Mouse (Mus musculus) C2C12 (cell line): ENCODE results near the gene Pik3cd.

Source experiments
- CTCF ChIP-seq: IDR thresholded peaks from one replicate; pipeline ENCODE4 v1.5.1; 2011; ENCODE audit not compliant: control insufficient read depth, insufficient read depth, insufficient read length
- FOSL1 ChIP-seq: IDR thresholded peaks from one replicate; pipeline ENCODE4 v1.8.0; 2011; ENCODE audit warnings: mild to moderate bottlenecking, low read length; ENCODE audit not compliant: poor library complexity, insufficient read depth, severe bottlenecking
- MAX ChIP-seq: IDR thresholded peaks from one replicate; pipeline ENCODE4 v1.6.1; 2011; ENCODE audit warnings: mild to moderate bottlenecking, control low read depth
- MYOD1 ChIP-seq: IDR thresholded peaks from one replicate; pipeline ENCODE4 v1.6.1; 2011; ENCODE audit warnings: low read depth; ENCODE audit not compliant: control insufficient read depth, insufficient read length
- MYOG ChIP-seq: IDR thresholded peaks from one replicate; pipeline ENCODE4 v1.6.1; 2011; ENCODE audit not compliant: control insufficient read depth, insufficient read length; ENCODE audit errors: extremely low read depth
- USF1 ChIP-seq: IDR thresholded peaks from one replicate; pipeline ENCODE4 v1.6.1; 2011; ENCODE audit warnings: low read depth, mild to moderate bottlenecking, control low read depth, moderate library complexity

- TF ChIP-seq CTCF (no peak), MYOG (no peak), MYOD1 (no peak), MAX (no peak), USF1 (no peak), FOSL1 (no peak)
Measured at GRCm38 (mm10) chr4:149641956-149642355, 60.4 kb downstream of the Pik3cd start.
